Mouse (Mus musculus) bone marrow macrophage, adult 2 months (primary cell): Measurements from ENCODE around the gene Mdc1. TPM values are rescaled to one million over a fixed set of nuclear protein-coding genes. Genes with fewer than 3 reads are reported as not detected.

Source experiments
- H3K27ac ChIP-seq: 2 replicates; pipeline ENCODE4 v1.5.1; 2012; ENCODE audit warnings: low read depth, low read length; ENCODE audit not compliant: insufficient read depth
- H3K4me1 ChIP-seq: 2 replicates; pipeline ENCODE4 v1.6.1; 2012; ENCODE audit warnings: low read length; ENCODE audit not compliant: control insufficient read depth, insufficient read depth
- H3K4me3 ChIP-seq: 2 replicates; pipeline ENCODE4 v1.5.1; 2012; ENCODE audit warnings: mild to moderate bottlenecking, low read length, moderate library complexity; ENCODE audit not compliant: insufficient read depth
- CTCF ChIP-seq: IDR thresholded peaks from 2 replicates; pipeline ENCODE4 v1.5.1; 2012; ENCODE audit warnings: low read depth, mild to moderate bottlenecking, low read length, moderate library complexity
- POLR2A ChIP-seq: IDR thresholded peaks from 2 replicates; pipeline ENCODE4 v1.6.1; 2012; ENCODE audit warnings: mild to moderate bottlenecking, low read depth, low read length, borderline replicate concordance
- polyA plus RNA-seq: library from polyadenylated mRNA; stranded (reverse); fragments of >200 nt; gene quantifications from 2 replicates; pipeline ENCODE4 v1.2.4, GENCODE M21; 2012; ENCODE audit not compliant: missing spikeins, insufficient read depth, insufficient read length

Gene Mdc1
- polyA plus RNA-seq, 1 experiment, result 17.7 TPM

GRCm38 (mm10) chr17:35833894-35834293 lies 7.4 kb upstream of the Mdc1 start:
- H3K27ac ChIP-seq, result no peak overlapping the region
- H3K4me3 ChIP-seq, result no peak overlapping the region
- TF ChIP-seq POLR2A, result no peak
- TF ChIP-seq CTCF, result no peak
- peaks cover 14% of the 10 kb centered on the region for H3K4me1 ChIP-seq

DNA sequence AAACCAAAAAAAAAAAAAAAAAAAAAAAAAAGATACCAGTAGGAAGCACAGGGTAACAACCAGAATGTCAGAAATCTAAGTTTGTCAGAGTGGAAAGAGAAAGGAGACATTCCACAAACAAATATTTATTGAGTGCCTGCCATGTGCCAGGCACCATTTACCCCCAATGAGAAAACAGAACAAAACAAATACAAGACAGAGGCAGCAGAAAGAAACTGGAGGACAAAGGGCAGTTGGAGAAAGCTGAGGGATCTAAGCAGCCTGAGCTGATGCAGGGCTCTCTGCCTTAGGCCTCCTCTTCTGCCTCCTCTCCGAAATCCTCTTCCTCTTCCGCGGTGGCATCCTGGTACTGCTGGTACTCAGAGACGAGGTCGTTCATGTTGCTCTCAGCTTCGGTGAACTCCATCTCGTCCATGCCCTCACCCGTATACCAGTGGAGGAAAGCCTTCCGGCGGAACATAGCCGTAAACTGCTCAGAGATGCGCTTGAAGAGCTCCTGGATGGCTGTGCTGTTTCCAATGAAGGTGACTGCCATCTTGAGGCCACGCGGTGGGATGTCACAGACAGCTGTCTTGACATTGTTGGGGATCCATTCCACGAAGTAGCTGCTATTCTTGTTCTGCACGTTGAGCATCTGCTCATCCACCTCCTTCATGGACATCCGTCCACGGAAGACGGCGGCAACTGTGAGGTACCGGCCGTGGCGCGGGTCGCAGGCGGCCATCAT lies 6.5 kb upstream of the Mdc1 start:
- Histone ChIP-seq H3K27ac (no peak overlapping the region), H3K4me3 (peak overlapping the region; percentile 95), H3K4me1 (peaks cover 21% of the 10 kb centered on the region)
- TF ChIP-seq CTCF (no peak; the same call in 1 of the 2 replicates), POLR2A (no peak)

DNA sequence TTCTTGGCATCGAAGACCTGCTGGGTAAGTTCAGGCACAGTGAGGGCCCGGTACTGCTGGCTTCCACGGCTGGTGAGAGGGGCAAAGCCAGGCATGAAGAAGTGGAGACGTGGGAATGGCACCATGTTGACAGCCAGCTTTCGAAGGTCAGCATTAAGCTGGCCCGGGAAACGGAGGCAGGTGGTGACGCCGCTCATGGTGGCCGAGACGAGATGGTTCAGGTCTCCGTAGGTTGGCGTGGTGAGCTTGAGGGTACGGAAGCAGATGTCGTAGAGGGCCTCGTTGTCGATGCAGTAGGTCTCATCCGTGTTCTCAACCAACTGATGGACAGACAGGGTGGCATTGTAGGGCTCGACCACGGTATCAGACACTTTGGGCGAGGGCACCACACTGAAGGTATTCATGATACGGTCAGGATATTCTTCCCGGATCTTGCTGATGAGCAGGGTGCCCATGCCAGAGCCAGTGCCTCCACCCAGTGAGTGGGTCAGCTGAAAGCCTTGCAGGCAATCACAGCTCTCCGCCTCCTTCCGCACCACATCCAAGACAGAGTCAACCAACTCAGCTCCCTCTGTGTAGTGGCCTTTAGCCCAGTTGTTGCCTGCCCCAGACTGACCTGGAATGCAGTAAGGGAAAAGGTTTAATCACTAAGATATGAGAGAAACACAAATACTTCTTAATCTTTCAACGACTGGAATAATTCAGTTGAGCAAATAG lies 5.7 kb upstream of the Mdc1 start:
- TF ChIP-seq CTCF (no peak), POLR2A (no peak)
- Histone ChIP-seq H3K4me3 (peak overlapping the region; percentile 95), H3K27ac (no peak overlapping the region), H3K4me1 (peaks cover 21% of the 10 kb centered on the region)

- peak overlapping the region; percentile 95 for H3K4me3 ChIP-seq
- H3K27ac ChIP-seq, result peak overlapping the region; percentile 84
- peaks cover 21% of the 10 kb centered on the region for H3K4me1 ChIP-seq
- TF ChIP-seq POLR2A (no peak), CTCF (peak; percentile 41; the same call in 1 of the 2 replicates)
Observed at GRCm38 (mm10) chr17:35836178-35836965, 4.9 kb upstream of the Mdc1 start.

DNA sequence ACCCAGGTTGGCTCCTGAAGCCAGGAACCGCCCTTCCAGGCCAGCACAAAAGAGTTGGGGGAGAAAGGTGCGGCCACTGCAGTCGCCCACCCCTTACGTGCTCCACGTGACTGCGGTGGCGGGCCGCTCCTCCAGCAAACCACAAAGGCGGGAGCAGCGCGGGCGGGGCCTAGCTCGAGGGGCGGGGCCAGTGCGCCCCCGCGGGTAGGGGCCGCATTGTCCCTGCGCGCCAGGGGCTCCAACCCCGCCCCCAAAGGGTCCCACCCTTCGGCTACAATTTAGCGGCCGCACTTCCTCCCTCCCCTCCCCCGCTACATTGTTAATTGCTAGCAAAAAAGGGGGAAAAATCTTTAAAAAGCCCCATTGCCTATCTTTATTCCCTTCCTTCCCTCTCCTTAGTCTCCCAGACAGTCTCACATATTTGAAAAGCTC lies 4.3 kb upstream of the Mdc1 start:
- H3K27ac ChIP-seq, result peak overlapping the region; percentile 84
- TF ChIP-seq CTCF (no peak), POLR2A (no peak)
- H3K4me3 ChIP-seq, result peak overlapping the region; percentile 95
- H3K4me1 ChIP-seq, result peaks cover 21% of the 10 kb centered on the region

DNA sequence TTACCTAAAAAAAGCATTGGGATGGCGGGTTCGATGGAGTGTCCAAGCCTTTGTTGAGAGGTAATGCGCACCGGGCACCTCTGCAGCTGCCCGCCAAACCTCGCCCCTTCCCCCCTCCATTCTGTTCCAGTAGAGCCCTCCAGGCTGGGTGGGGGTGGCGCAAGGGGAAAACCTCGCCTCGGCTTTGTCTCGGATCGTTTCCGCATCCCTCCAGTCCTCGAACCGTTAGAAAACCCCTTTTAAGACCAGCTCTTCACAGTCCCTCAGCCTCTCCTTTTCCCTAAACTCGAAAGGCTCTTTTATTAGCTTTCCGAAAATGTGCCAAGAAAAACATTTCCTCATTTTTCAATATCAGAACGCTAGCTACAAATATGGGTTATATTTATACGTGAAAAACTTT lies 3.8 kb upstream of the Mdc1 start:
- 0 out of 2 replicates have a peak, but pooled peaks have one; percentile 29 for TF ChIP-seq POLR2A
- TF ChIP-seq CTCF, result no peak
- Histone ChIP-seq H3K4me3 (peak overlapping the region; percentile 95), H3K4me1 (peaks cover 21% of the 10 kb centered on the region), H3K27ac (peak overlapping the region; percentile 83)

DNA sequence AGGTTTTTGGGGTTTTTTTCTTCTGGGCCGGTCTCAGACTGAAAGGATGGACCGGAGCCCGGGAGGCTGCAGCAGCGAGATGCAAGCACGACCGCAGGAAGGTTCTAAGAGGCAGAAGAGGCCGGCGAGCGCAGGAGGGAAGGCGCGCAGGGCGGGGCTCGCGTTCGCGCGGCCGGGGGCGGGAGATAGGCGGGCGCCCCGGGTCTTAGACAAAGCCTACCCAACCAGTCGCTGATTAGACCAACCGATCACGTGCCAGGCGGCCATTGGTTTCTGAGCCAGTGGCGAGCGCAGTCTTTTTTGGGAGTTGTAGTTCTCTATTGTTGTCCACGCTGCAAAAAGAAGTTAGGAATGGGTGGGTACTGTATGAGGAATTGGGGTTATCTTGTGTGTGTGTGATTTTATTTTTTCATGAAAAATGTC lies 3.2 kb upstream of the Mdc1 start, which contains the start of gene Tubb5:
TSS of gene Tubb5 (minus strand) at position 185 of the 423 bp plus-strand sequence.
- TF ChIP-seq CTCF, result no peak
- peak; percentile 77; the same call in 1 of the 2 replicates for TF ChIP-seq POLR2A
- Histone ChIP-seq H3K27ac (peak within 1 kb of the TSS; percentile 83), H3K4me1 (peaks cover 23% of the 10 kb centered on the region), H3K4me3 (peak within 1 kb of the TSS; percentile 95)

DNA sequence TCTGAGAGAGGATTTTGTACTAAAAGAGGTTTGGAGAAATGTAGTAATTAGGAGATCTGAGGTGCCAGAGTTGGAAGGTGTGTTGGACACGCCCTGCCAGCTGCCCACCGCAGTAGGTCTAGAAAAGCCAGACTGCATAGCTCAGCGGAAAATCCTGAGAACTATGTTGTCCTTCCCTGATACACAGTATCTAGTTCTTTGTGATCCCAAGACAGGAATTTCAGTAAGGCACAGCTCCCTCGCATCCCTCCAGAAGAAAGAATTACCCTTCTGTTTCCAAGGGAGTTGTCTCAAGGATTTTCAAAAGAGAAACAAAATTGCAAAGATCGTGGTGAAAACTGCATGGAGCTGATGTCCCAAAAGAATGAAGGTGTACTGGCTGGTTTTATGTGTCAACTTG lies 2.7 kb upstream of the Mdc1 start:
- Histone ChIP-seq H3K27ac (peak overlapping the region; percentile 41), H3K4me1 (peaks cover 23% of the 10 kb centered on the region), H3K4me3 (peak overlapping the region; percentile 38)
- TF ChIP-seq CTCF (no peak), POLR2A (no peak)

DNA sequence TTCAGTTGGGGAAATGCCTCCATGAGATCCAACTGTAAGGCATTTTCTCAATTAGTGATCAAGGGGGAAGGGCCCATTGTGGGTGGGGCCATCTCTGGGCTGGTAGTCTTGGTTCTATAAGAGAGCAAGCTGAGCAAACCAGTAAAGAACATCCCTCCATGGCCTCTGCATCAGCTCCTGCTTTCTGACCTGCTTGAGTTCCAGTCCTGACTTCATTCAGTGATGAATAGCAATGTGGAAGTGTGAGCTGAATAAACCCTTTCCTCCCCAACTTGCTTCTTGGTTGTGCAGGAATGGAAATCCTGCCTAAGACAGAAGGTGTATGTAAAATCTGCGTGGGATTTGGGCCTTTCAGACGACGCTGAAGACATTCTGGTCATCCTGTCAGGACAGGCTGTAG lies 2.3 kb upstream of the Mdc1 start:
- Histone ChIP-seq H3K4me1 (peaks cover 21% of the 10 kb centered on the region), H3K27ac (peak overlapping the region; percentile 41), H3K4me3 (peak overlapping the region; percentile 38)
